Mouse (Mus musculus) lung, embryonic 14.5 days (tissue): ENCODE measurements at regions not wholly inside any gene's neighbourhood (a gene's known extent, or its start where the extent isn't known, plus 50 kb on each side); places are given as distances from the start of the nearest gene placed in this dataset.
"Not testable (repeated sequence)": the region's sequence is repeated elsewhere in the genome, so short reads cannot be mapped to it uniquely, and the experiment has no call there.

Experiments
- ATAC-seq: fragments of 200-750 bp; cut with Nextera tagmentation; 2 replicates; pipeline ENCODE4 v1.8.0; 2017; ENCODE audit warnings: mild to moderate bottlenecking, moderate TSS enrichment, moderate library complexity; ENCODE audit not compliant: insufficient read depth
- DNase-seq: peaks from one replicate; pipeline ENCODE4 v3.0.0-alpha.2; 2015
- H3K27ac ChIP-seq: fragments of 300-500 bp; sonication (generic); 2 replicates; pipeline ENCODE4 v1.5.1; 2014; ENCODE audit warnings: low read depth, mild to moderate bottlenecking, moderate library complexity
- H3K27me3 ChIP-seq: fragments of 300-500 bp; sonication (generic); 2 replicates; pipeline ENCODE4 v1.6.1; 2014; ENCODE audit warnings: low read length, control low read depth; ENCODE audit not compliant: insufficient read depth
- H3K36me3 ChIP-seq: fragments of 300-500 bp; sonication (generic); 2 replicates; pipeline ENCODE4 v1.6.1; 2014; ENCODE audit warnings: control low read depth; ENCODE audit not compliant: insufficient read depth
- H3K4me1 ChIP-seq: fragments of 300-500 bp; sonication (generic); 2 replicates; pipeline ENCODE4 v1.6.1; 2014; ENCODE audit warnings: antibody characterized with exemption, control low read depth; ENCODE audit not compliant: insufficient read depth
- H3K4me2 ChIP-seq: fragments of 300-500 bp; sonication (generic); 2 replicates; pipeline ENCODE4 v1.6.1; 2014; ENCODE audit warnings: mild to moderate bottlenecking
- H3K4me3 ChIP-seq: fragments of 300-500 bp; sonication (generic); 2 replicates; pipeline ENCODE4 v1.5.1; 2014; ENCODE audit warnings: low read depth, low read length
- H3K9ac ChIP-seq: fragments of 300-500 bp; sonication (generic); 2 replicates; pipeline ENCODE4 v1.6.1; 2014
- H3K9me3 ChIP-seq: fragments of 300-500 bp; sonication (generic); 2 replicates; pipeline ENCODE4 v1.6.1; 2016; ENCODE audit warnings: low read depth, low read length, control low read depth
- CTCF ChIP-seq: IDR thresholded peaks from 2 replicates; pipeline ENCODE4 v1.5.1; 2016; ENCODE audit warnings: antibody characterized with exemption, low read depth
- WGBS: fragments of 180-500 bp; shearing (Covaris S2); extraction: QIAGEN DNeasy Blood & Tissue Kit; methylation state at CpG from one replicate; pipeline ENCODE4 v1.1.7; 2014; 5-methylcytosine and 5-hydroxymethylcytosine counted together

GRCm38 (mm10) chr3:31508471-31508870, 198.3 kb upstream of the Slc7a14 start:
- no peak for ATAC-seq
- Histone ChIP-seq H3K4me2 (no peak overlapping the region), H3K27ac (no peak overlapping the region), H3K4me3 (no peak overlapping the region), H3K9me3 (no peaks in the 10 kb centered on the region), H3K9ac (no peak overlapping the region), H3K36me3 (no peaks in the 10 kb centered on the region), H3K27me3 (no peaks in the 10 kb centered on the region), H3K4me1 (no peaks in the 10 kb centered on the region)
- no peak for DNase-seq
- TF ChIP-seq CTCF, result no peak
- 53% methylated on average over 4 of the region's 4 CpGs for WGBS

GRCm38 (mm10) chr3:31499201-31499968, 189.2 kb upstream of the Slc7a14 start:
- Histone ChIP-seq H3K27me3 (no peaks in the 10 kb centered on the region), H3K36me3 (no peaks in the 10 kb centered on the region), H3K4me2 (no peak overlapping the region), H3K4me3 (no peak overlapping the region), H3K27ac (no peak overlapping the region), H3K4me1 (no peaks in the 10 kb centered on the region), H3K9me3 (no peaks in the 10 kb centered on the region), H3K9ac (no peak overlapping the region)
- DNase-seq (no peak), ATAC-seq (no peak)
- 69% methylated on average over 10 of the region's 10 CpGs for WGBS
- no peak for TF ChIP-seq CTCF

GRCm38 (mm10) chr3:31495287-31495686, 185.1 kb upstream of the Slc7a14 start:
- Histone ChIP-seq H3K36me3 (no peaks in the 10 kb centered on the region), H3K4me2 (no peak overlapping the region), H3K9me3 (no peaks in the 10 kb centered on the region), H3K27ac (no peak overlapping the region), H3K4me3 (no peak overlapping the region), H3K9ac (no peak overlapping the region), H3K27me3 (no peaks in the 10 kb centered on the region), H3K4me1 (no peaks in the 10 kb centered on the region)
- no peak for TF ChIP-seq CTCF
- 84% methylated on average over 1 of the region's 1 CpGs for WGBS
- ATAC-seq (no peak), DNase-seq (no peak)

- no peak for TF ChIP-seq CTCF
- ATAC-seq (no peak), DNase-seq (no peak)
- no peaks in the 10 kb centered on the region for H3K4me1 ChIP-seq
- no peaks in the 10 kb centered on the region for H3K9me3 ChIP-seq
- no peak overlapping the region for H3K9ac ChIP-seq
- H3K27ac ChIP-seq, result no peak overlapping the region
- no peaks in the 10 kb centered on the region for H3K36me3 ChIP-seq
- WGBS, result 83% methylated on average over 1 of the region's 1 CpGs
- H3K4me2 ChIP-seq, result no peak overlapping the region
- no peak overlapping the region for H3K4me3 ChIP-seq
- no peaks in the 10 kb centered on the region for H3K27me3 ChIP-seq
Measured at GRCm38 (mm10) chr3:31494706-31495105, 184.5 kb upstream of the Slc7a14 start.

GRCm38 (mm10) chr3:31491736-31492135, 181.6 kb upstream of the Slc7a14 start:
- H3K27ac ChIP-seq, H3K9ac ChIP-seq, H3K36me3 ChIP-seq, H3K4me2 ChIP-seq, H3K4me3 ChIP-seq, DNase-seq, ATAC-seq, H3K9me3 ChIP-seq, H3K4me1 ChIP-seq, H3K27me3 ChIP-seq: not testable (repeated sequence)
- WGBS, result 83% methylated on average over 1 of the region's 1 CpGs

- no peaks in the 10 kb centered on the region for H3K36me3 ChIP-seq
- no peak for DNase-seq
- H3K4me3 ChIP-seq, result no peak overlapping the region
- H3K9ac ChIP-seq, result no peak overlapping the region
- no peaks in the 10 kb centered on the region for H3K4me1 ChIP-seq
- TF ChIP-seq CTCF, result no peak
- no peaks in the 10 kb centered on the region for H3K27me3 ChIP-seq
- H3K9me3 ChIP-seq, result no peaks in the 10 kb centered on the region
- ATAC-seq, result no peak
- no peak overlapping the region for H3K27ac ChIP-seq
- H3K4me2 ChIP-seq, result no peak overlapping the region
- WGBS, result 72% methylated on average over 6 of the region's 6 CpGs
Measured at GRCm38 (mm10) chr3:31487596-31487995, 177.4 kb upstream of the Slc7a14 start.

GRCm38 (mm10) chr3:31481964-31482363, 171.8 kb upstream of the Slc7a14 start:
- Histone ChIP-seq H3K4me1 (no peaks in the 10 kb centered on the region), H3K4me2 (no peak overlapping the region)
- ATAC-seq, result no peak

More at GRCm38 (mm10) chr3:31481964-31482363, 171.8 kb upstream of the Slc7a14 start:
- no peak for DNase-seq
- Histone ChIP-seq H3K27ac (no peak overlapping the region), H3K4me3 (no peak overlapping the region), H3K9me3 (no peaks in the 10 kb centered on the region), H3K9ac (no peak overlapping the region), H3K27me3 (no peaks in the 10 kb centered on the region), H3K36me3 (no peaks in the 10 kb centered on the region)
- 50% methylated on average over 3 of the region's 3 CpGs for WGBS
- no peak for TF ChIP-seq CTCF
